8 mouse cellular contexts compared by ENCODE assay signal in genomic region chr3:32910071-32910551, GRCm38 (mm10).
DNase-seq lines count a peak whose midpoint lies in the region; ATAC-seq and TF ChIP-seq lines count a peak whose summit lies in the region.

No protein-coding gene starts in this region.

- H3K27ac ChIP-seq in hindbrain, postnatal 0 days: no peak overlapping the region
- H3K27ac ChIP-seq in limb, embryonic 12.5 days: no peak overlapping the region

- ATAC-seq in hindbrain, postnatal 0 days: peak; percentile 87
- ATAC-seq in limb, embryonic 12.5 days (ENCODE audit: insufficient number of reproducible peaks, insufficient read depth, low FRiP score, low TSS enrichment, low read depth): peak; percentile 64

- no peak overlapping the region for H3K4me3 ChIP-seq in hindbrain, postnatal 0 days (ENCODE audit: low read length)
- H3K4me3 ChIP-seq in limb, embryonic 12.5 days (replicated peaks): no peak overlapping the region

- H3K4me2 ChIP-seq in hindbrain, postnatal 0 days (ENCODE audit: low read depth, low read length): no peak overlapping the region
- no peak overlapping the region for H3K4me2 ChIP-seq in limb, embryonic 12.5 days

- peaks cover 7% of the 10 kb centered on the region; the same call in 1 of the 2 replicates for H3K36me3 ChIP-seq in hindbrain, postnatal 0 days (ENCODE audit: insufficient read depth, low read length)
- H3K36me3 ChIP-seq in limb, embryonic 12.5 days: peaks cover 16% of the 10 kb centered on the region

- 70% methylated on average over 7 of the region's 7 CpGs for WGBS in hindbrain, postnatal 0 days
- WGBS in limb, embryonic 12.5 days: 17% methylated on average over 7 of the region's 7 CpGs

- peak; percentile 2 for DNase-seq in kidney, adult 9 months
- no peak for DNase-seq in kidney, adult 11 months
- DNase-seq in embryo, embryonic 11.5 days (ENCODE audit: low read depth, low spot score): peak; percentile 32
- peak; percentile 76 for DNase-seq in hindbrain, postnatal 0 days (ENCODE audit: low spot score)
- no peak for DNase-seq in spleen, adult 12 weeks (ENCODE audit: low spot score)
- no peak for DNase-seq in testis, postnatal 14 days (ENCODE audit: low spot score)
- no peak for DNase-seq in urinary bladder, adult 2 months (ENCODE audit: low spot score)

- no peaks in the 10 kb centered on the region for H3K9me3 ChIP-seq in hindbrain, postnatal 0 days (ENCODE audit: low read length)
- no peaks in the 10 kb centered on the region for H3K9me3 ChIP-seq in limb, embryonic 12.5 days

- H3K27me3 ChIP-seq in hindbrain, postnatal 0 days (ENCODE audit: insufficient read depth, low read length): no peaks in the 10 kb centered on the region
- H3K27me3 ChIP-seq in limb, embryonic 12.5 days: no peaks in the 10 kb centered on the region

- no peak overlapping the region for H3K9ac ChIP-seq in hindbrain, postnatal 0 days (replicated peaks; ENCODE audit: low read length)
- H3K9ac ChIP-seq in limb, embryonic 12.5 days (replicated peaks): no peak overlapping the region

- H3K4me1 ChIP-seq in hindbrain, postnatal 0 days (ENCODE audit: insufficient read depth, low read length): no peaks in the 10 kb centered on the region
- 0 out of 2 replicates have a peak, but pooled peaks cover 4% of the 10 kb centered on the region for H3K4me1 ChIP-seq in limb, embryonic 12.5 days (replicated peaks)

- TF ChIP-seq CTCF in hindbrain, postnatal 0 days (IDR thresholded peaks at IDR 0.05; ENCODE audit: low read depth): peak; percentile 79

Comparison
In these comparisons a context has a peak if more than half of its experiments do, and no peak if none do; other contexts are left out.
1. DNase-seq: peak in kidney, adult 9 months (single experiment), embryo, embryonic 11.5 days (single experiment) and hindbrain, postnatal 0 days (single experiment); none in kidney, adult 11 months (single experiment), spleen, adult 12 weeks (single experiment), testis, postnatal 14 days (single experiment) and urinary bladder, adult 2 months (single experiment).